Mouse (Mus musculus) heart, postnatal 0 days (tissue): ENCODE data around the gene Cfap299. TPM values are rescaled to one million over a fixed set of nuclear protein-coding genes. Genes with fewer than 3 reads are reported as not detected.

Source experiments
- ATAC-seq: fragments of 200-750 bp; cut with Nextera tagmentation; 2 replicates; pipeline ENCODE4 v1.8.0; 2017; ENCODE audit warnings: low read depth, moderate number of reproducible peaks, moderate library complexity; ENCODE audit not compliant: insufficient read depth
- DNase-seq: peaks from one replicate; pipeline ENCODE4 v3.0.0-alpha.2; 2016; ENCODE audit warnings: low spot score
- H3K27ac ChIP-seq: fragments of 300-500 bp; sonication (generic); 2 replicates; pipeline ENCODE4 v1.5.1; 2014; ENCODE audit warnings: low read depth, mild to moderate bottlenecking
- H3K27me3 ChIP-seq: fragments of 300-500 bp; sonication (generic); 2 replicates; pipeline ENCODE4 v1.6.1; 2014; ENCODE audit warnings: low read length, mixed read lengths; ENCODE audit not compliant: control insufficient read depth, insufficient read depth
- H3K36me3 ChIP-seq: fragments of 300-500 bp; sonication (generic); replicated peaks from 2 replicates; pipeline ENCODE4 v1.6.1; 2014; ENCODE audit warnings: low read length, mixed read lengths; ENCODE audit not compliant: control insufficient read depth, insufficient read depth
- H3K4me1 ChIP-seq: fragments of 300-500 bp; sonication (generic); 2 replicates; pipeline ENCODE4 v1.6.1; 2014; ENCODE audit warnings: antibody characterized with exemption; ENCODE audit not compliant: control insufficient read depth, insufficient read depth
- H3K4me2 ChIP-seq: fragments of 300-500 bp; sonication (generic); 2 replicates; pipeline ENCODE4 v1.6.1; 2014; ENCODE audit warnings: low read depth, mild to moderate bottlenecking, low read length, moderate library complexity
- H3K4me3 ChIP-seq: fragments of 300-500 bp; sonication (generic); 2 replicates; pipeline ENCODE4 v1.5.1; 2014; ENCODE audit warnings: low read depth, low read length
- H3K9ac ChIP-seq: fragments of 300-500 bp; sonication (generic); replicated peaks from 2 replicates; pipeline ENCODE4 v1.6.1; 2014; ENCODE audit warnings: low read depth, low read length, mixed read lengths
- H3K9me3 ChIP-seq: fragments of 300-500 bp; sonication (generic); replicated peaks from 2 replicates; pipeline ENCODE4 v1.6.1; 2016; ENCODE audit warnings: low read length; ENCODE audit not compliant: control insufficient read depth
- CTCF ChIP-seq: IDR thresholded peaks from 2 replicates; pipeline ENCODE4 v1.5.1; 2016; ENCODE audit warnings: antibody characterized with exemption, control low read depth, low read depth
- EP300 ChIP-seq: IDR thresholded peaks from 2 replicates; pipeline ENCODE4 v1.6.1; 2016; ENCODE audit warnings: antibody characterized with exemption, low read depth
- WGBS: fragments of 180-500 bp; shearing (Covaris S2); extraction: QIAGEN DNeasy Blood & Tissue Kit; methylation state at CpG from one replicate; pipeline ENCODE4 v1.1.7; 2014; 5-methylcytosine and 5-hydroxymethylcytosine counted together
- polyA plus RNA-seq: library from polyadenylated mRNA; unstranded; fragments of >200 nt; fragmentation: Nextera tagmentation; extraction: Ambion mirVana; gene quantifications from 2 replicates; pipeline ENCODE4 v1.2.1, GENCODE M21; 2015
- total RNA-seq: library from RNA; depleted of rRNA; stranded (reverse); fragments of >200 nt; gene quantifications from 2 replicates; pipeline ENCODE4 v1.2.3, GENCODE M21; 2014; ENCODE audit warnings: low replicate concordance

Cfap299 gene
- total and polyA plus RNA-seq, 2 experiments from 2014 or later: 0.20 to 0.50 TPM

DNA sequence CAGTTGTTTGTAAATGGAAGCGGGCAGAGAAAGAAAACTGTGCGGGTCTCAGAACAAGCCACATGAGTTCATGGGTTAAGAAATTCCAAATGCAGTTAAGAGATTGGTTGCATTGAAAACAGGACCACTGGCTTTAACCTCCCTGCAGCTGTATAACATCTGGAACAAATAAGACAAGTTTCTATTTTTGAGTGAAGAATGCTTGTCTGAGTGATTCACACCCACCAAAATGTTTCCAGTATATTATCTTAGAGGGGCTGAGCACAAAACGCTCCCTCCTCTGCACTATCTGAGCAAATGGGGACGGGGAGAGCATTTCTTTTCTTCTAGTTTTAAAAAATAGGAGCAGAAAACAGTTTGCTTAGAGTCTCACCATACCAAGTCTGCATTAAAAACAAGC is 458.6 kb downstream of the Cfap299 start:
- no peak for TF ChIP-seq CTCF
- whole genome bisulfite sequencing: 66% methylated on average over 4 of the region's 4 CpGs
- no peak for DNase-seq

DNA sequence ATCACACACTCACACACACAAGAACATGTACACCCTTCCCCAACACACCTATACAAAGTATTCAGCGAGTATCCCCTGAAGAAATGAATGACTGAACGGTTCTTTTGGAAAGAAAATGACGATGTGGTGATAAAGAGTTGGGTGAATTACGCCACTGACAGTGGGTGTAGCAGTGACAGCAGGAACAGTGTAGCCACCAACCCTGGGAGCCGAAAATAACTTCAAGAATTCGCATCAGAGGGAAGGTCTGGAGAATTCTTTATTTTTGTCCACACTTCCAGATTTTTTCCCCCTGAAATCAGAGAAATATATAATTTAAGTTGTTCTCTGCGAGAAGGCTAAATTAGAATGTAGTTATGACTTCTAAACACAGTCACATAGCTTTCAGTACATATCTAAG is 459.5 kb downstream of the Cfap299 start:
- Histone ChIP-seq H3K4me3 (no peak overlapping the region), H3K9ac (no peak overlapping the region), H3K9me3 (no peaks in the 10 kb centered on the region), H3K36me3 (no peaks in the 10 kb centered on the region), H3K27ac (no peak overlapping the region), H3K4me2 (no peak overlapping the region), H3K4me1 (no peaks in the 10 kb centered on the region), H3K27me3 (no peaks in the 10 kb centered on the region)
- TF ChIP-seq CTCF (no peak), EP300 (no peak)
- no peak for ATAC-seq
- DNase-seq: no peak
- WGBS: 55% methylated on average over 7 of the region's 7 CpGs

More for the DNA sequence above, 458.6 kb downstream of the Cfap299 start:
- Histone ChIP-seq H3K4me2 (no peak overlapping the region), H3K9ac (no peak overlapping the region), H3K4me3 (no peak overlapping the region), H3K4me1 (no peaks in the 10 kb centered on the region), H3K27me3 (no peaks in the 10 kb centered on the region), H3K27ac (no peak overlapping the region), H3K9me3 (no peaks in the 10 kb centered on the region), H3K36me3 (no peaks in the 10 kb centered on the region)
- ATAC-seq: no peak

DNA sequence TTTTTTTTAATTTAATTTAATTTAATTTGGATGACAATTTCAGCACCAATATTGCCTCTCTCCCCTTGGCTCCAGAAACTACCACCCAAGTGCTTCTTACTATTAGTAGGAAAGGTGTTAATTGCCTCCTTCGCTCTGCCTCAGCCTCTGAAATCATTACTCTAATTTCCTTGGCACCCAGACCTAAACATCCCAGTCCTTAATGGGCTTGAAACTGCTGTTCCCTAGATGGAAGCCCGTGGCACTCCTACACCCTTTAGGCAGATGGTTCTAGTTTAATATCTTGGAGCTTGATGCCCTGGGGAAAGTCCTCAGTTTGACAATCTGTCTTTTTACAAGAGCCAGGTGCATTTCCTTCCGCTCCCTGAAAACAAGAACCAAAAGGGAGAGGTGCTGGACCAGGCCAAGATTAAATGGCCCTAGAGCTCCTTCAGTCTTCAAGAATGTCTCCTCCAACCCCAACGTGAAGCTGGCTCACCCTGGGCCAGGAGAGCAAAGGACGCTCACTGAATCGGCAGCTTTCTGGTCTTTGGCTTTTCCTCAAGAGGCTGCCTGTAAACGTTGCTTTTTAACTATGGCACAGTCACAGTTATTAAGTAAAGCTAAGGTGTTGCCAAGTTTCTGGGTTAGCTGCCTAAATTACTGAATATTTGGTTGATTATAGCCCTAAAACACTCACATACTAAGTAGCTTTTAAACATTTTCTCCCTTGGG is 461.9 kb downstream of the Cfap299 start:
- DNase-seq (no peak), ATAC-seq (no peak)
- H3K9me3 ChIP-seq: no peaks in the 10 kb centered on the region
- no peaks in the 10 kb centered on the region for H3K36me3 ChIP-seq
- H3K4me2 ChIP-seq: no peak overlapping the region
- H3K4me3 ChIP-seq: no peak overlapping the region
- TF ChIP-seq CTCF: no peak
- no peak for TF ChIP-seq EP300
- no peak overlapping the region for H3K9ac ChIP-seq
- H3K27ac ChIP-seq: no peak overlapping the region
- H3K4me1 ChIP-seq: no peaks in the 10 kb centered on the region
- 71% methylated on average over 7 of the region's 7 CpGs for WGBS
- H3K27me3 ChIP-seq: no peaks in the 10 kb centered on the region

DNA sequence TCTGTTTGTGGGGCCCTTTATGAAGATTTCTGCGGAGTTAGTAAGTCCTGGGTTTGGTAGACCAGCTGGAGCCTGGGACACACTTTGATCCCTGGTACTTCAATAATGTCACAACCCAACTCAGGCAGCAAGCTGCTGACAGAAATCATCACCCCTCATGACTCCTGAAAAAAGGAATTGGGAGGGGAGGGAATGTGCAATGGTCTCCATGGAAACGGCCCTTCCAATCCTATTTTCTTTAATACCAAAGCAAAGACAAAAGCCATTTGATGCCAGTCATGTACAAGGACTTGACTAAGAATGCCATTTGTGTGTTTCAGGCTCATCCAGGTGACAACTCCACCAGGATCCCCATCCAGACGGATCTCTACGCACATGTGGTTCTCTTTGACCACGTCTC is 472.4 kb downstream of the Cfap299 start:
- WGBS: 69% methylated on average over 5 of the region's 5 CpGs
- DNase-seq (no peak), ATAC-seq (no peak)
- H3K27ac ChIP-seq: no peak overlapping the region
- no peaks in the 10 kb centered on the region for H3K27me3 ChIP-seq
- no peak overlapping the region for H3K4me2 ChIP-seq
- no peak overlapping the region for H3K4me3 ChIP-seq
- no peak overlapping the region for H3K9ac ChIP-seq
- H3K36me3 ChIP-seq: no peaks in the 10 kb centered on the region
- no peaks in the 10 kb centered on the region for H3K9me3 ChIP-seq
- H3K4me1 ChIP-seq: no peaks in the 10 kb centered on the region
- TF ChIP-seq EP300: no peak
- TF ChIP-seq CTCF: no peak

DNA sequence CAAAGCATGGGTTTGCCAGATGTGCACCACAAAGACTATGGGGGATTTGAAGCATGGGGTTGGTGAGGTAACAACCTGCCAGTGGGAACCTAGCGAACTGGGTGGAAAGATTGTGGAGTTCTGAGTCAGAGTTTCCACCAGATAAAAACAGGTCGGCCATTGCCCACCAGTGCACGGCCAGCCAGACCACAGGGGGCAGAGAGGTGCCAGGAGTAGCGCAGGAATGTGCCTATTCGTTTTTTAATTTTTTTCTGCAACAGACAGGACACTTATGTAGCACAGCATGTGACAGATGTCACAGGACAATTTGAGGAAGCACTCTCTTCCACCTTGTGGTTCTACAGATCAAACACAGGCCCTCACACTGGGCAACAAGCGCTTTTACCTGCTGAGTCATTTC is 475.7 kb downstream of the Cfap299 start:
- Histone ChIP-seq H3K9ac (no peak overlapping the region), H3K27ac (no peak overlapping the region), H3K4me3 (no peak overlapping the region), H3K4me2 (no peak overlapping the region), H3K4me1 (no peaks in the 10 kb centered on the region), H3K36me3 (no peaks in the 10 kb centered on the region), H3K9me3 (no peaks in the 10 kb centered on the region), H3K27me3 (no peaks in the 10 kb centered on the region)
- TF ChIP-seq EP300 (no peak), CTCF (no peak)
- WGBS: 64% methylated on average over 6 of the region's 6 CpGs
- DNase-seq (no peak), ATAC-seq (no peak)

DNA sequence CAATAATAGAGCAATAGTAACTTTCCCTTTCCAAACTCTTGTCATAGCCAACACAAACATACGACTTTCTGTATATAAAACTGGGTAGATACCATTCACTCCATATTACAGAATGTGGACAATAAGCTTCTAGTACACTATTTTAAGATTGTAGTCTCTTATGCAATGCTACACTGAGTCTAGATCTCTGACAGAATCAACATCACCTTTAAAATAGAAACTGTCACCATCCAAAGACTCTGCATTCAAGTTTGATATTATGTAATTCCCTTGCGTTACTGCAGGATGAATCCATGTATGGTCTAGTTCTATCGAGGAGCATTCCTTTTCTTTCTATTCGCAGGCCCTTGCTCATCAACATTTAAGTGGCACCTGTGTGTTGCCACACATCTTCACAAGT is 477.4 kb downstream of the Cfap299 start:
- 84% methylated on average over 4 of the region's 4 CpGs for WGBS
- Histone ChIP-seq H3K27me3 (no peaks in the 10 kb centered on the region), H3K27ac (no peak overlapping the region), H3K4me2 (no peak overlapping the region), H3K4me3 (no peak overlapping the region), H3K36me3 (no peaks in the 10 kb centered on the region), H3K4me1 (no peaks in the 10 kb centered on the region), H3K9me3 (no peaks in the 10 kb centered on the region), H3K9ac (no peak overlapping the region)
- no peak for TF ChIP-seq EP300
- TF ChIP-seq CTCF: no peak
- ATAC-seq (no peak), DNase-seq (no peak)
